Mouse (Mus musculus) midbrain, embryonic 16.5 days (tissue): ENCODE data around the gene Muc16. TPM values are rescaled to one million over a fixed set of nuclear protein-coding genes. Genes with fewer than 3 reads are reported as not detected.

Source experiments
- ATAC-seq: fragments of 200-750 bp; cut with Nextera tagmentation; 2 replicates; pipeline ENCODE4 v1.8.0; 2017; ENCODE audit warnings: moderate TSS enrichment
- H3K27ac ChIP-seq: fragments of 300-500 bp; sonication (generic); 2 replicates; pipeline ENCODE4 v1.5.1; 2014; ENCODE audit warnings: mild to moderate bottlenecking, low read length, mixed read lengths
- H3K27me3 ChIP-seq: fragments of 300-500 bp; sonication (generic); 2 replicates; pipeline ENCODE4 v1.6.1; 2014; ENCODE audit warnings: low read depth, low read length, mixed read lengths; ENCODE audit not compliant: control insufficient read depth, insufficient read depth
- H3K36me3 ChIP-seq: fragments of 300-500 bp; sonication (generic); 2 replicates; pipeline ENCODE4 v1.6.1; 2014; ENCODE audit warnings: mild to moderate bottlenecking, low read length, moderate library complexity, mixed read lengths; ENCODE audit not compliant: control insufficient read depth, insufficient read depth
- H3K4me1 ChIP-seq: fragments of 300-500 bp; sonication (generic); 2 replicates; pipeline ENCODE4 v1.6.1; 2014; ENCODE audit warnings: mild to moderate bottlenecking, low read length, mixed read lengths; ENCODE audit not compliant: control insufficient read depth, insufficient read depth
- H3K4me2 ChIP-seq: fragments of 300-500 bp; sonication (generic); 2 replicates; pipeline ENCODE4 v1.6.1; 2014; ENCODE audit warnings: mild to moderate bottlenecking, low read length, mixed read lengths
- H3K4me3 ChIP-seq: fragments of 300-500 bp; sonication (generic); 2 replicates; pipeline ENCODE4 v1.5.1; 2014; ENCODE audit warnings: low read depth, mild to moderate bottlenecking, low read length, moderate library complexity, mixed read lengths
- H3K9ac ChIP-seq: fragments of 300-500 bp; sonication (generic); 2 replicates; pipeline ENCODE4 v1.6.1; 2014; ENCODE audit warnings: low read depth, low read length, mixed read lengths
- H3K9me3 ChIP-seq: fragments of 300-500 bp; sonication (generic); replicated peaks from 2 replicates; pipeline ENCODE4 v1.6.1; 2014; ENCODE audit warnings: mild to moderate bottlenecking, low read length, mixed read lengths; ENCODE audit not compliant: control insufficient read depth, poor library complexity, severe bottlenecking
- WGBS: fragments of 180-500 bp; shearing (Covaris S2); extraction: QIAGEN DNeasy Blood & Tissue Kit; methylation state at CpG from one replicate; pipeline ENCODE4 v1.1.7; 2014; 5-methylcytosine and 5-hydroxymethylcytosine counted together
- polyA plus RNA-seq: library from polyadenylated mRNA; unstranded; fragments of >200 nt; fragmentation: Nextera tagmentation; extraction: Ambion mirVana; gene quantifications from 2 replicates; pipeline ENCODE4 v1.2.1, GENCODE M21; 2015

The Muc16 gene
- polyA plus RNA-seq, result not detected in 2 replicates

- WGBS, result 74% methylated on average over 4 of the region's 4 CpGs
- ATAC-seq, result no peak
- H3K9ac ChIP-seq, result no peak within 1 kb of the TSS
These were observed at the start of gene Muc16 for GRCm38 (mm10) chr9:18674480-18675154. TSS of gene Muc16 (minus strand) at chr9:18674530.

GRCm38 (mm10) chr9:18722712-18723099 lies 48.4 kb upstream of the Muc16 start:
- WGBS, result 29% methylated on average over 4 of the region's 4 CpGs
- no peak overlapping the region for H3K4me2 ChIP-seq
- peaks cover 3% of the 10 kb centered on the region; the same call in 1 of the 2 replicates for H3K4me1 ChIP-seq
- no peaks in the 10 kb centered on the region for H3K9me3 ChIP-seq
- no peaks in the 10 kb centered on the region for H3K36me3 ChIP-seq
- H3K27ac ChIP-seq, result no peak overlapping the region
- H3K4me3 ChIP-seq, result no peak overlapping the region
- H3K27me3 ChIP-seq, result no peaks in the 10 kb centered on the region
- no peak overlapping the region for H3K9ac ChIP-seq
- no peak for ATAC-seq

More at GRCm38 (mm10) chr9:18674480-18675154, at the start of gene Muc16:
- no peaks in the 10 kb centered on the region for H3K36me3 ChIP-seq
- H3K9me3 ChIP-seq, result no peaks in the 10 kb centered on the region
- no peak within 1 kb of the TSS for H3K27ac ChIP-seq
- H3K4me1 ChIP-seq, result no peaks in the 10 kb centered on the region
- no peak within 1 kb of the TSS for H3K4me3 ChIP-seq
- no peak within 1 kb of the TSS for H3K4me2 ChIP-seq
- H3K27me3 ChIP-seq, result no peaks in the 10 kb centered on the region

DNA sequence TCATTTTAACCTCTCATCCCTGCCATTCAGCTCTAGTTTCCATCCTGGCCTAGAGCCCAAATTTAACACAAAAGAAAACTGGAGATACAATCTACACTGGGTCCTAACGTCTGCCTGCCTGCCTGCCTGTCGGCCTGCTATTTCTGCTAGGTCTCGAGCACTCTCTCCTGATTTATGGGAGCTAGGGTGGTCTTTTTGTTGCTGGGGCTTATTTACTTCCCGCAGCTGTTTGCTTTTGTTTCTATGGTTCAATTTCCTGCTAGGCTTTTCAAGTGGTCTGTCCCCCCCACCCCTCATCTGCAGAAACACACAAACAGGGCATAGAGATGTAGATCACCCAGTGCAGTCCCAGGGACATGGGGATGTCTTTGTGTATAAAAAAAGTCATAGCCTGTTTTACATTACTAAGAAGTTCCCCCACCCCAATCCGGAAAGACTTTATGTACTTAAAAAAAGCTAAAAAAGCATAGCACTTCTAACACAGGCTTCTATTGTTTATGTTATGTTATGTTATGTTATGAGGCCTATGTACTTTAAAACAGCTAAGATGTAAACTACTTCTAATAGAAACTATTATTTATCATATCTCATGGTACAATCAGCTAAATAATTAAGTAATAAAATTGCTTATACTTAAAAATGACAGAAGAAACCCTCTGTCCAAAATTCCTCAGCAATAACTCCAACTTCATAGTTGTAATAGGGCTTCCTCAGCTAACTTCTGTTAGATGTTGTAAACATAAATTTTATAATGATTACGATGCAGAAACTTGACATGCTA lies 47.8 kb upstream of the Muc16 start:
- ATAC-seq, result peak; percentile 67
- no peak overlapping the region for H3K4me3 ChIP-seq
- no peaks in the 10 kb centered on the region for H3K36me3 ChIP-seq

DNA sequence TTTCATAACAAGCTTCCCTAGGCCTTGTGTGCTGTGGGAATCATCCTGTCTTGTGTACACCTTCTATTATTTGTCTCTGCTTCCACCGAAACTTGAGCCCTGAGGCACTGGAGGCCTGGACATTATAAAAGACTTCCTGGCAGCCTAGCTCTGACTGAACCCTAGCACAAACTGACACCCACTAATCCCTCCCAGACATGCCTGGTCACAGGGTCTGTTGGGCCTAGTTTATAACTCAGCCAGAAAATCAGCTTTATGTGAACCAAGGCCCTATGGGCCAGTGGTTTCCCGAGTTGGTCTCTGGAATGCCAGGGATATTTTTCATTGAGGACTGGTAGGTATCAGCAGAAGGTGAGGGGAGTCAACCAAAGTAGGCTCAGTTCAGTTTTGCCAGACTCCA lies 46.7 kb upstream of the Muc16 start:
- 0 out of 2 replicates have a peak, but pooled peaks have one; percentile 28 for ATAC-seq
- Histone ChIP-seq H3K4me1 (peaks cover 3% of the 10 kb centered on the region; the same call in 1 of the 2 replicates), H3K36me3 (no peaks in the 10 kb centered on the region), H3K4me3 (no peak overlapping the region), H3K9ac (no peak overlapping the region), H3K27ac (no peak overlapping the region), H3K4me2 (no peak overlapping the region), H3K27me3 (no peaks in the 10 kb centered on the region), H3K9me3 (no peaks in the 10 kb centered on the region)
- 19% methylated on average over 2 of the region's 2 CpGs for WGBS

More for the DNA sequence above, 47.8 kb upstream of the Muc16 start:
- WGBS, result 19% methylated on average over 6 of the region's 6 CpGs
- H3K4me2 ChIP-seq, result no peak overlapping the region
- H3K4me1 ChIP-seq, result peaks cover 3% of the 10 kb centered on the region; the same call in 1 of the 2 replicates
- no peak overlapping the region for H3K9ac ChIP-seq
- H3K27ac ChIP-seq, result no peak overlapping the region
- no peaks in the 10 kb centered on the region for H3K27me3 ChIP-seq
- no peaks in the 10 kb centered on the region for H3K9me3 ChIP-seq

GRCm38 (mm10) chr9:18705628-18706027 lies 31.3 kb upstream of the Muc16 start:
- no peaks in the 10 kb centered on the region for H3K4me1 ChIP-seq
- H3K4me2 ChIP-seq, result no peak overlapping the region
- H3K27me3 ChIP-seq, result no peaks in the 10 kb centered on the region
- H3K9me3 ChIP-seq, result no peaks in the 10 kb centered on the region
- H3K4me3 ChIP-seq, result no peak overlapping the region
- no peak overlapping the region for H3K27ac ChIP-seq
- H3K9ac ChIP-seq, result no peak overlapping the region
- ATAC-seq, result no peak
- H3K36me3 ChIP-seq, result no peaks in the 10 kb centered on the region

- H3K27me3 ChIP-seq, result no peaks in the 10 kb centered on the region
- no peak overlapping the region for H3K9ac ChIP-seq
- no peaks in the 10 kb centered on the region for H3K4me1 ChIP-seq
- H3K4me2 ChIP-seq, result no peak overlapping the region
- no peaks in the 10 kb centered on the region for H3K9me3 ChIP-seq
- no peaks in the 10 kb centered on the region for H3K36me3 ChIP-seq
- WGBS, result 34% methylated on average over 2 of the region's 2 CpGs
- H3K4me3 ChIP-seq, result no peak overlapping the region
- no peak for ATAC-seq
- no peak overlapping the region for H3K27ac ChIP-seq
These were observed 76.0 kb downstream of the Muc16 start for GRCm38 (mm10) chr9:18598366-18598765.

- Histone ChIP-seq H3K4me1 (no peaks in the 10 kb centered on the region), H3K4me2 (no peak overlapping the region), H3K9ac (no peak overlapping the region), H3K9me3 (no peaks in the 10 kb centered on the region), H3K27ac (no peak overlapping the region), H3K4me3 (no peak overlapping the region), H3K27me3 (no peaks in the 10 kb centered on the region), H3K36me3 (no peaks in the 10 kb centered on the region)
- ATAC-seq, result 0 out of 2 replicates have a peak, but pooled peaks have one; percentile 17
- WGBS, result 48% methylated on average over 2 of the region's 2 CpGs
These were observed 166.2 kb downstream of the Muc16 start for GRCm38 (mm10) chr9:18508098-18508497.

- Histone ChIP-seq H3K4me2 (no peak within 1 kb of the TSS), H3K4me1 (0 out of 2 replicates have a peak, but pooled peaks cover 4% of the 10 kb centered on the region), H3K9ac (no peak within 1 kb of the TSS), H3K27ac (no peak within 1 kb of the TSS), H3K4me3 (no peak within 1 kb of the TSS), H3K27me3 (0 out of 2 replicates have a peak, but pooled peaks cover 2% of the 10 kb centered on the region), H3K36me3 (no peaks in the 10 kb centered on the region), H3K9me3 (no peaks in the 10 kb centered on the region)
- no peak for ATAC-seq
- 79% methylated on average over 3 of the region's 3 CpGs for WGBS
These were observed 196.2 kb downstream of the Muc16 start, which contains the start of the genes Zfp558 and Mbd3l1 for GRCm38 (mm10) chr9:18478168-18478567. TSS of gene Zfp558 (minus strand) at chr9:18478268. TSS of gene Mbd3l1 (plus strand) at chr9:18478359.
